16 mouse cellular contexts compared by ENCODE assay signal in the genomic region with DNA sequence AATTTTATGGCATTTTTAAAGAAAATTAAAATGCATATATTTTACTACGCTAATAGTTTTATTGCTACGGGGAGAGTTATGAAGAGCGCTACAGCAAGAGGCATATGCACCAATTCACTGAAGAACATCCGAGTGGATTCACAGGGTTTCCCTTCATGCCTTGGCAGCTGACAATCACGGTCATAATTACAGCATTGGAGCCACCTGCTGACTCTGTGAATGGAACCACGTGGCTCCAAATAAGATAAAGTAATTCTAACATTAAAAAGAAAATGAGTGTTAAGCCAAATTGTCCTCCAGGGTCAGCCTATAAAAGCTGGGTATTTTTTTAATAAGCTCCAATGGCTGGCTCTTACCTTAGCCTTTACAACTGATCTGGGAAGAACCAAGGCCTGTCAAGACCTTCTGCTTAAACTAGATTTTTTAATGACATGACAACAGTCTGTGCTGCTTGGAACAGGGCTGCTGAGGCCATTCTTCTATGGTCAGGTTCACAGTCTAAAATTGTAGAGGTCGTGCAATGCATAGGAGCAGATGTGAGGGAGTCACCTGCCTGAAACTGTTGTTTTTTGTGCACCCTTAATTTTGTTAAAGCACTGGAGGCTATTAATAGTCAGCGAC.
DNase-seq lines count a peak whose midpoint lies in the region; ATAC-seq lines count a peak whose summit lies in the region.
"Had no signal": no experiment of that assay in that cellular context is flagged by ENCODE, and none has a peak within 500 bp of the region (broad histone marks: within the 10 kb centered on the region; RNA-seq: fewer than 3 reads in every experiment).

No protein-coding gene starts in this region.

- H3K36me3 ChIP-seq in neural tube, embryonic 12.5 days: no peaks in the 10 kb centered on the region
- no peaks in the 10 kb centered on the region for H3K36me3 ChIP-seq in hindbrain, embryonic 14.5 days (replicated peaks; ENCODE audit: control insufficient read depth, insufficient read depth)
- H3K36me3 ChIP-seq in midbrain, embryonic 16.5 days (ENCODE audit: control insufficient read depth, insufficient read depth, low read length): no peaks in the 10 kb centered on the region
- H3K36me3 ChIP-seq: embryonic facial prominence, embryonic 13.5 days; heart, embryonic 12.5 days; intestine, embryonic 15.5 days; liver, embryonic 12.5 days; lung, embryonic 15.5 days; stomach, embryonic 15.5 days had no signal

- H3K4me2 ChIP-seq in neural tube, embryonic 12.5 days (replicated peaks): no peak overlapping the region
- H3K4me2 ChIP-seq in hindbrain, embryonic 14.5 days (replicated peaks): no peak overlapping the region
- no peak overlapping the region for H3K4me2 ChIP-seq in midbrain, embryonic 16.5 days (ENCODE audit: low read length)
- H3K4me2 ChIP-seq: embryonic facial prominence, embryonic 13.5 days; heart, embryonic 12.5 days; intestine, embryonic 15.5 days; liver, embryonic 12.5 days; lung, embryonic 15.5 days; stomach, embryonic 15.5 days had no signal

- no peak overlapping the region for H3K27ac ChIP-seq in neural tube, embryonic 12.5 days
- peak overlapping the region; percentile 38; the same call in 1 of the 2 replicates for H3K27ac ChIP-seq in hindbrain, embryonic 14.5 days
- no peak overlapping the region for H3K27ac ChIP-seq in midbrain, embryonic 16.5 days (ENCODE audit: low read length)
- H3K27ac ChIP-seq: embryonic facial prominence, embryonic 13.5 days; intestine, embryonic 15.5 days; liver, embryonic 12.5 days; lung, embryonic 15.5 days; stomach, embryonic 15.5 days had no signal

- no peak overlapping the region for H3K9ac ChIP-seq in neural tube, embryonic 12.5 days
- no peak overlapping the region for H3K9ac ChIP-seq in hindbrain, embryonic 14.5 days
- H3K9ac ChIP-seq in midbrain, embryonic 16.5 days (ENCODE audit: low read depth, low read length): no peak overlapping the region
- H3K9ac ChIP-seq: embryonic facial prominence, embryonic 13.5 days; heart, embryonic 12.5 days; intestine, embryonic 15.5 days; liver, embryonic 12.5 days; lung, embryonic 15.5 days; stomach, embryonic 15.5 days had no signal

- 0 out of 2 replicates have a peak, but pooled peaks have one; percentile 37 for ATAC-seq in neural tube, embryonic 12.5 days (ENCODE audit: low FRiP score, low read depth)
- 0 out of 2 replicates have a peak, but pooled peaks have one; percentile 48 for ATAC-seq in hindbrain, embryonic 14.5 days (ENCODE audit: low FRiP score)
- ATAC-seq in midbrain, embryonic 16.5 days: peak; percentile 72; the same call in 1 of the 2 replicates
- ATAC-seq: intestine, embryonic 15.5 days; liver, embryonic 12.5 days had no signal

- H3K9me3 ChIP-seq in neural tube, embryonic 12.5 days: no peaks in the 10 kb centered on the region
- H3K9me3 ChIP-seq in hindbrain, embryonic 14.5 days (ENCODE audit: control insufficient read depth, low read length): no peaks in the 10 kb centered on the region
- H3K9me3 ChIP-seq in midbrain, embryonic 16.5 days (replicated peaks; ENCODE audit: control insufficient read depth, low read length, poor library complexity, severe bottlenecking): no peaks in the 10 kb centered on the region
- H3K9me3 ChIP-seq: embryonic facial prominence, embryonic 13.5 days; heart, embryonic 12.5 days; intestine, embryonic 15.5 days; liver, embryonic 12.5 days; lung, embryonic 15.5 days; stomach, embryonic 15.5 days had no signal

- no peaks in the 10 kb centered on the region; the same call in 1 of the 2 replicates for H3K4me1 ChIP-seq in neural tube, embryonic 12.5 days
- H3K4me1 ChIP-seq in hindbrain, embryonic 14.5 days (replicated peaks; ENCODE audit: control insufficient read depth, insufficient read depth, low read length): no peaks in the 10 kb centered on the region
- no peaks in the 10 kb centered on the region for H3K4me1 ChIP-seq in midbrain, embryonic 16.5 days (ENCODE audit: control insufficient read depth, insufficient read depth, low read length)
- H3K4me1 ChIP-seq: embryonic facial prominence, embryonic 13.5 days; heart, embryonic 12.5 days; intestine, embryonic 15.5 days; liver, embryonic 12.5 days; lung, embryonic 15.5 days; stomach, embryonic 15.5 days had no signal

- no peak overlapping the region for H3K4me3 ChIP-seq in neural tube, embryonic 12.5 days
- no peak overlapping the region for H3K4me3 ChIP-seq in hindbrain, embryonic 14.5 days (replicated peaks; ENCODE audit: low read length)
- H3K4me3 ChIP-seq in midbrain, embryonic 16.5 days (ENCODE audit: low read depth, low read length): no peak overlapping the region
- H3K4me3 ChIP-seq: embryonic facial prominence, embryonic 13.5 days; heart, embryonic 12.5 days; intestine, embryonic 15.5 days; liver, embryonic 12.5 days; lung, embryonic 15.5 days; stomach, embryonic 15.5 days had no signal

- intact Hi-C loops in left cerebral cortex, postnatal 10 days (cut with DNase I): no loop called here

- H3K27me3 ChIP-seq in neural tube, embryonic 12.5 days (replicated peaks): no peaks in the 10 kb centered on the region
- H3K27me3 ChIP-seq in hindbrain, embryonic 14.5 days (ENCODE audit: control insufficient read depth, insufficient read depth, low read length): no peaks in the 10 kb centered on the region
- H3K27me3 ChIP-seq in midbrain, embryonic 16.5 days (ENCODE audit: control insufficient read depth, insufficient read depth, low read depth, low read length): no peaks in the 10 kb centered on the region
- H3K27me3 ChIP-seq: embryonic facial prominence, embryonic 13.5 days; heart, embryonic 12.5 days; intestine, embryonic 15.5 days; liver, embryonic 12.5 days; lung, embryonic 15.5 days; stomach, embryonic 15.5 days had no signal

- WGBS in neural tube, embryonic 12.5 days: 63% methylated on average over 8 of the region's 8 CpGs
- 52% methylated on average over 8 of the region's 8 CpGs for WGBS in hindbrain, embryonic 14.5 days
- WGBS in midbrain, embryonic 16.5 days: 42% methylated on average over 8 of the region's 8 CpGs

- DNase-seq in neural tube, embryonic 10.5 days (ENCODE audit: extremely low spot score, low spot score): no peak
- DNase-seq in hindbrain, embryonic 14.5 days (ENCODE audit: low spot score): no peak
- no peak for DNase-seq in embryo, embryonic 9.5 days (ENCODE audit: extremely low spot score)
- no peak for DNase-seq in left cerebral cortex, postnatal 10 days (ENCODE audit: extremely low spot score in 1 of 2, low spot score in 2 of 2)
- DNase-seq in heart, adult 8-10 months (ENCODE audit: low spot score): no peak
- DNase-seq: cerebellum, adult 11-12 months; cerebellum, postnatal 36 days; layer of hippocampus, postnatal 36 days had no signal
